Mouse (Mus musculus): ENCODE results near the gene Sema4a. TPM values are rescaled to one million over a fixed set of nuclear protein-coding genes. Genes with fewer than 3 reads are reported as not detected.

The Sema4a gene
- polyA plus RNA-seq, 1 experiment from 2014 or later = 39.3 TPM

DNA sequence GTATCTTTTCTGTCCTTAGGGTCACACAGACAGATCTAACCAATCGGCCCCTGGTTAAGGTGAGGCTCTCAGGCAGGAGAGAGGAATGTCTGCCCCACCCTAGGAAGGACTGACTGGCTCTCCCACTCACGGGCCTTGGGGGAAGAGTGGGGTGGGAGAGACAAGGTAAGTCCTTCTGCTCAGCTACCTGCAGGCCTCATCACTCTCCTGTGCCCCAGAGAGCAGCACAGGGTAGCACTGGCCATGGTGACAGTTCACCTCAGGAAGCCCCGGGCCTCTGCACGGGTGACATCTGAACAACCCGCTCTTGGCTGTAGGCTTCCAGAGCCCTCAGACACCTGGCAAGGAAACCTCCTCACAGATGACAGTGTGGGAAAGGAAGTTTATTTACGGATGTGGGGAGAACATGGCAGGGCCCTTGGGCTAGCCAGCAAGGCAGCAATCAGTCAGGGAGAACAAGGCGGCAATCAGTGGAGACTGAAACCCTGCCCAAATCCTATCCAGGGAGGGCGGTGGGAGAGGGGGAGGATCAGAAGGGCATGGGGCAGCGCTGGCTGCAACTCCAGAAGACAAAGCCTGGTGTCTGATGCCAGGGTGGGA lies 67.1 kb downstream of the Sema4a start:
- H3K4me2 ChIP-seq = no peak overlapping the region
- 94% methylated on average over 9 of the region's 9 CpGs for WGBS
- ATAC-seq (replicated peaks) = no peak
- H3K9me3 ChIP-seq = no peaks in the 10 kb centered on the region
- no peaks in the 10 kb centered on the region for H3K36me3 ChIP-seq (replicated peaks)
- no peak overlapping the region for H3K9ac ChIP-seq
- H3K27me3 ChIP-seq (replicated peaks) = no peaks in the 10 kb centered on the region
- H3K4me1 ChIP-seq = no peaks in the 10 kb centered on the region
- no peak overlapping the region for H3K27ac ChIP-seq
- no peak overlapping the region for H3K4me3 ChIP-seq

Small RNA genes within 50 kb of the gene (microRNA-seq; reads per million reads assigned to microRNA genes)
- gene Mir7011 = 0.55 reads per million

Other genes with a start within 250 kb of the Sema4a start
- gene Rhbg, start 206.5 kb downstream of the Sema4a start, polyA plus RNA-seq (2015; fragmentation: Nextera tagmentation; extraction: Ambion mirVana) = 0.14 TPM in 2 replicates
- gene Gm38392, start 174.0 kb downstream of the Sema4a start, polyA plus RNA-seq (2015; fragmentation: Nextera tagmentation; extraction: Ambion mirVana) = not detected in 2 replicates
- 8.7 and 9.9 TPM in 2 replicates for gene Tsacc, start 164.2 kb downstream of the Sema4a start, polyA plus RNA-seq (2015; fragmentation: Nextera tagmentation; extraction: Ambion mirVana)
- 442 and 444 TPM in 2 replicates for gene Cct3, start 164.1 kb downstream of the Sema4a start, polyA plus RNA-seq (2015; fragmentation: Nextera tagmentation; extraction: Ambion mirVana)
- gene Glmp, start 136.2 kb downstream of the Sema4a start, polyA plus RNA-seq (2015; fragmentation: Nextera tagmentation; extraction: Ambion mirVana) = 106 and 107 TPM in 2 replicates
- 1.1 and 1.6 TPM in 2 replicates for gene Tmem79, start 125.0 kb downstream of the Sema4a start, polyA plus RNA-seq (2015; fragmentation: Nextera tagmentation; extraction: Ambion mirVana)
- 73.2 and 74.9 TPM in 2 replicates for gene Smg5, start 124.9 kb downstream of the Sema4a start, polyA plus RNA-seq (2015; fragmentation: Nextera tagmentation; extraction: Ambion mirVana)
- gene Paqr6, start 96.6 kb downstream of the Sema4a start, polyA plus RNA-seq (2015; fragmentation: Nextera tagmentation; extraction: Ambion mirVana) = 1.1 and 1.8 TPM in 2 replicates
- gene Bglap3, start 88.4 kb downstream of the Sema4a start, polyA plus RNA-seq (2015; fragmentation: Nextera tagmentation; extraction: Ambion mirVana) = not detected in 2 replicates
- not detected in 2 replicates for gene Bglap2, start 82.5 kb downstream of the Sema4a start, polyA plus RNA-seq (2015; fragmentation: Nextera tagmentation; extraction: Ambion mirVana)
- 0.50 TPM in 1 of 2 replicates, not detected in the other for gene Bglap, start 76.7 kb downstream of the Sema4a start, polyA plus RNA-seq (2015; fragmentation: Nextera tagmentation; extraction: Ambion mirVana)
- gene Pmf1, start 50.9 kb downstream of the Sema4a start, polyA plus RNA-seq (2015; fragmentation: Nextera tagmentation; extraction: Ambion mirVana) = 23.6 and 26.7 TPM in 2 replicates
- 39.6 and 41.2 TPM in 2 replicates for gene Slc25a44, start 36.0 kb downstream of the Sema4a start, polyA plus RNA-seq (2015; fragmentation: Nextera tagmentation; extraction: Ambion mirVana)
- 51.1 and 51.6 TPM in 2 replicates for gene Lmna, start 48.8 kb upstream of the Sema4a start, polyA plus RNA-seq (2015; fragmentation: Nextera tagmentation; extraction: Ambion mirVana)
- 37.0 and 37.7 TPM in 2 replicates for gene Mex3a, start 71.2 kb upstream of the Sema4a start, polyA plus RNA-seq (2015; fragmentation: Nextera tagmentation; extraction: Ambion mirVana)
- 0.41 and 1.3 TPM in 2 replicates for gene Rab25, start 87.1 kb upstream of the Sema4a start, polyA plus RNA-seq (2015; fragmentation: Nextera tagmentation; extraction: Ambion mirVana)
- gene Lamtor2, start 91.9 kb upstream of the Sema4a start, polyA plus RNA-seq (2015; fragmentation: Nextera tagmentation; extraction: Ambion mirVana) = 206 and 232 TPM in 2 replicates
- gene Ubqln4, start 92.6 kb upstream of the Sema4a start, polyA plus RNA-seq (2015; fragmentation: Nextera tagmentation; extraction: Ambion mirVana) = 45.9 and 48.0 TPM in 2 replicates
- gene Ssr2, start 114.7 kb upstream of the Sema4a start, polyA plus RNA-seq (2015; fragmentation: Nextera tagmentation; extraction: Ambion mirVana) = 133 and 143 TPM in 2 replicates
- gene Arhgef2, start 144.8 kb upstream of the Sema4a start, polyA plus RNA-seq (2015; fragmentation: Nextera tagmentation; extraction: Ambion mirVana) = 138 and 145 TPM in 2 replicates
- gene Rxfp4, start 192.0 kb upstream of the Sema4a start, polyA plus RNA-seq (2015; fragmentation: Nextera tagmentation; extraction: Ambion mirVana) = not detected in 2 replicates
- gene Khdc4, start 224.6 kb upstream of the Sema4a start, polyA plus RNA-seq (2015; fragmentation: Nextera tagmentation; extraction: Ambion mirVana) = 88.9 and 92.9 TPM in 2 replicates